Mouse (Mus musculus) cerebellum, adult 11-12 months (tissue): ENCODE measurements around the gene Nop53.

Experiments
- DNase-seq: peaks from one replicate; pipeline ENCODE4 v3.0.0; 2022

Nop53 gene

DNA sequence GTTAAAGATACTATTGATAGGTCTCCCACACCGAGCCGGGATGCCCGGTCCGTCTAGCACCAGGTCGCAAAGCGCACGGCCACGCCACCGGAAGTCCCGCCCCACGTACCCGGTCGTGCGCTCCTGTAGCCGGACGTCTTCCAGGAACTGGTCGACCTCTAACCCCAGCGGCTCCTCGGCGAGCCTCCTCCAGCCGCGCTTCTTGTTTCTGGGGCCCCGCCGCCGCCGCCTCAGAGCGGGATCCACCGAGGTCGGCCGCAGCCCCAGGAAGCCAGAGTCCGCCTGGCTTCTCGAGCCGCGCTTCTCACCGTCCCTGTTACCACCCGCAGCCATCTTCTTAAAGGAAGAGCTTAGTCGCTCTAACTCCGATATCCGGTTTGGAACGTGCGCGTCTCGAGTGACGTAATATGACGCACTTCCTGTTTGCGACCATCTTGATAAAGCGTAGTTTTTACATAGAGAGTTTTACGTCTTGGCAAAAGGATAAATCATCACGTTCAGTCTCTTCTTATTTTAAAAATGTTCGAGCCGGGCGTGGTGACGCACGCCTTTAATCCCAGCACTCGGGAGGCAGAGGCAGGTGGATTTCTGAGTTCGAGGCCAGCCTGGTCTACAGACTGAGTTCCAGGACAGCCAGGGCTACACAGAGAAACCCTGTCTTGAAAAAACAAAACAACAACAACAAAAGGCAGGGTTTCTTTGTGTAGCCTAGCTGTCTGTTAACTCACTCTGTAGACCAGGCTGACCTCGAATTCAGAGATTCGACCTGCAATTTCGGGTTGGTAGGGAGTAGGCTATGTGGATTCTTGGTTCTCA lies at the start of gene Nop53:
Gene Nop53, minus strand, starts transcription at position 354 of the 816 bp plus-strand sequence.
- DNase-seq, result peak; percentile 94

DNA sequence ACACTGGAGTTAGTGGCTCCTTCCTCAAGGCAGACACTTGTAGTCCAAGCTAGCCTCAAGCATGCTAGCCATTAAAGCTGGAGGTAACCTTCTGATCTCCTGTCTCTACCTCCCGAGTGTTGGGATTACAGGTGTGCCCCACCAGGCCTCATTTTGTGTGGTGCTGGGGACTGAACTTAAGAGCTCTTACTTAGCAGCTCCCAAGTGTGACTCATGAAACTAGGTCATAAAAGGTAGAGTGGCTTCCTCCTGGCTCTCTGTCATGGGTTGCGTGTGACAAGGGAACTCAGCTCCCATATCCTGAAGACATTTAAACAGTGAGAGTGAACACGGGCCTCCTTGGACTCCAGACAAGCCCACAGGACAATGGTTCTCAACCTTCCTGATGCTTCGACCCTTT lies 47.9 kb upstream of the Nop53 start:
- no peak for DNase-seq

DNA sequence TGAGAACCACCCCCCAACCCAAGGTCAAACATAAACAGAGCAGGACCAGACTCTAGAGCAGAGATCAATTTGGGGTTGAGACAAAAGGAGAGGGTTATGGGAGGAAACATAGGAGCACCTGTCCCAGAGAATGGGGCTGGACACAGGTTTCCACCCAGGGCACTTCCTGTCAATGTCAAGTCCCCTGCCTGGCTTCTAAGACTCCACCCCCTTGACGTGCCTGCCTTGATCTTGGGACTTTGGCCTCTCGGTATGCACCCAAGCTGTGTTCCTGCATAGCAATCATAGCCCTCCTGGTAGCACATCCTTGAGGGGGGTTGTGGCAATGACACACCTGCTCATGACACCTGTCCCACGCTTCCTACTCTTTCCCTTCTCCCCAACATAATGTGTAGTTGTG lies 47.3 kb upstream of the Nop53 start:
- no peak for DNase-seq

DNA sequence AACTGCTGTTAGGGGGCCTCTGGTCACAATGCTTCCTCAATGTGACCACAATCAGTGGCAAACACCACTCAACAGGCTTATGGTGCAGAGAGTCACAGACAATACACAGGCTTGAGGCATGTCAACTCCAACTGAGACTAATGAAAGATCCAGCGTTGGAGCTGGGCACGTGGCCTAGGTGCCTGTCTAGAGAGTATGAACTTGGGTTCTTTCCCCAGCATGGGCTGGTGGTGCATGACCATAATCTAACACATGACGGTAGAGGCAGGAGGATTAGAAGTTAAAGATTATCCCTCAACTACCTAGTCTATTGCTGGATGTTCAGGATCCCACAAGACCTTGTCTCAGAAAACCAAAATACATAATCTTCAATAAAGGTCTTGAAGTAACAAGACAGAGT lies 45.9 kb upstream of the Nop53 start:
- no peak for DNase-seq

DNA sequence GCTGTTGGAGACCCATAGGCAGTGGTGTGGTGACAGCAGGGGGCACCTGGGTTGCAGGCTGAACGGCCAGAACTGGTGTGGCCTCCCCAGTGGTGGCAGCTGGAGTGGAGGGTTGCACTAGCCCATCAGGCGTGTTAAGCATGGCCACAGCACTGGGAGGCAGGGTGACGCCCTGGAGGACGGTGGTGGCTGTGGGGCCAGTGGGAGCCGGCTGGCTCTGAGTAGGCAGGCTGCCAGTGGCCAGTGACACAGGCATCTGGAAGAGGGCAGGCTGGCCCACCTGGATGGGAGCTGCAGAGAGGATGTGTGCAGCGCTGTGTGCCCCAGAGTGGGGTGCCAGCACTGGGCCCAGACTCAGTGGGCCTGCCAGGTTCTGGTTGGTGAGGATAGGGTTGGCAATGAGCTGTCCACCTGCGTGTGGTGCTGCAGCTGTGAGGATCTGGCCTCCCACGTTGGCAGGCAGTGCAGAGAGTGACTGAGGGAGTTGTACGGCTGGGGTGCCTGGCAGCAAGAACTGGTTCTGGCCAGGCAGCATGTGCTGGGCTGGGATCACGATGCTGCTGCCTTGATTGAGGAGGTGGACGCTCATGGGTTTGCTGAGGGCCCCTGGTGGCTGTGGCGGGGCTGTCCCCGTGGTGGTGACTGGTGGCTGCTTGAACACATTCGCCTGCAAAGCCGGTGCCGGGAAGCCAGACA lies 41.9 kb upstream of the Nop53 start:
- DNase-seq, result no peak

DNA sequence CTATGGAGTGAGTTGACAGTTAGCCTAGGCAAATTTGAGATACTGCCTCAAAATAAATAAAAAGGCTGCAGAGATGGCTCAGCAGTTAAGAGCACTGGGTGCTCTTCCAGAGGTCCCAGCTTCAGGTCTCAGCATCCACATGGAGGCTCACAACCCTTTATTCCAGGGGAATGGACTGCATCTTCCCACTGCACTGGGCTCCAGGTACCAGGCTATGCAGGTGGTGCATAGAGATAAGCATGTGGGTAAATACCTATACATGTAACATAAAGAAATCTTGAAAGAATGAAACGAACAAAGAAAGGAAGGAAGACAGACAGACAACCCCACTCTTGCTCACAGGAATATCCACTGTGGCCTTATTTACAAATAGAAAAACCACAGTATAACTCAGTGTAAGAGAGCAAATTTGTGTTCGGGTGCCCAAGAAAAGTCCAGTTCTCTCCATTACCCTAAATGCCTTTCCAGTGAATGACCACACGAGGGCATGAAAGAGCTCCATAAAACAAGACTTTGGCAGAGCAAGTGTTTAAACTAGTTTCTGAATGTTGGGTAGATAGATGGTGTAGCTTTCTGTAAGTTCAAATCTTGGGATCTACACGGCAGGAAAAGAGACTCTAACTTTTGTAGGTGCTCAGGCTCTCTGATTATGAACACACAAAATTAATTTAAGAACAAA lies 37.0 kb upstream of the Nop53 start:
- DNase-seq, result no peak

DNA sequence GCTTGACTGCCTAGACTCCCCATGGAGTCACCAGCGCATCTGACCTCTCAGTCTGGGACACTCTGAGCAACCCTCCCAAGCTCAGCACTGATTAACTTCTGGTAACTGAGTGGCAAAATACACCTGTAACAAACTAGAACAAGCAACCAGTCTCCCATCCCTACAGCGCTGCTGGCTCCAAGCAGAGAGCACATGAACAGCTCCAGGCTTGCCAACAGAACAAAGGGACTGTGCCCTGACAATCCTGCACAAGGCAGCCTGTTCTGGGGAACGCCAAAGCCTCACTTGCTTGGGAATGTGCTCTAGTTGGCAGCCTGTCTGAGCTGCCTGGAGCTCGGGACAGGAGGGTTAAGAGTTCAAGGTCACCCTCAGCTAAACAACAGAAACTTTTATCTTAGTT lies 35.7 kb upstream of the Nop53 start:
- no peak for DNase-seq

DNA sequence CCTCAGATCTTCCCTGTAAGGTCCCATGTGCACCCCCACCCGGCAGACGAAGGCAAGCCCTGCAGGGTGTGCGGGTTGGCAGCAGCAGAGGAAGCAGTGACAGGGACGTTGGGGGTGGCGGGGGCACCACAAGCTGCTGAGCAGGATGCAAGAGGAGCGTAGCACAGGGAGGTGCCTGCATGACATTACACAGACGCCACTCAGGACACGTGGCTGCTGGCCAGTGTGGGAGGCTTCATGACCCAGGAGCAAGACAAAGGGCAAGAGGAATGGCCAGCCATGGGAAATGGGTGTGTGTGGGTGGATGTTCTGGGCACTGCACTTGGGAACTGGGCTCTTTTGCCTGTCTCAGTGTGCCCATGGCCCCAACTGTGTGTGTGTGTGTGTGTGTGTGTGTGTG lies 34.4 kb upstream of the Nop53 start:
- DNase-seq, result no peak

DNA sequence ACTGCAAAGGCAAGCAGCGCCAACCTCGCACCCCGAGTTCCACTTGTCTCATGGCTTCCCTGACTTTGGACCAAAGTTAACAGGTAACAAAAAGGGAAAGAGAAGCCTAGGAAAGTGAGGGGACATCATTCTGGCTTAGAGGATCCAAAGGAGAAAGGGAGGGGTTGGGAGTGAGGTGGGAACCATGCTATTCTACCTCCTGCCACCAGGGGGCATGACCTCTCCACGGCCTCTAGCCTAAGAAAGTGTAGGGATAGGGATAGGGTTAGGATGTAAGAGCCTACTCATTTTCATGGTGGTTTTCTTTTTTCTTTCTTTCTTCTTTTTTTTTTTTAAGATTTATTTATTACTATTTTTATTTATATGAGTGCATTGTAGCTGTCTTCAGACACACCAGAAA lies 30.0 kb upstream of the Nop53 start:
- DNase-seq, result peak; percentile 61

DNA sequence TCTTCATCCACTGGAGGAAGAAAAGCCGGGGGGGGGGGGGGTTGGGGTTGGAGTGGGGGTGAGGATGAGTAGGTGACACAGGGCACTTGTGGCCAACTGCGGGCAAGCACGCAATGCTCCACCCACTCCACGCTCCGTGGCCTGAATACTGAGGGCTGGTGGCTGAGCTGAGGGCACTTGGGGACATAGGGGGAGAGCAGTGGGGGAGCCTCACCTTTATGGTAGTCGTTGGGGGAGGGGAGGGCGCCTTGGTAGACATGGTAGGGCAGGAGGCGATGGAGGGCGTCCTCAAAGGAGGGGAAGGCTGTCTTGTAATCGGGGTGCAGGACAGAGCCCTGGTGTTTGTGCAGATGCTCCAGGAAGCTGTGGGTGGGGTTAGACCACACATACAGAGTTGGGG lies 29.6 kb upstream of the Nop53 start:
- DNase-seq, result peak; percentile 56

DNA sequence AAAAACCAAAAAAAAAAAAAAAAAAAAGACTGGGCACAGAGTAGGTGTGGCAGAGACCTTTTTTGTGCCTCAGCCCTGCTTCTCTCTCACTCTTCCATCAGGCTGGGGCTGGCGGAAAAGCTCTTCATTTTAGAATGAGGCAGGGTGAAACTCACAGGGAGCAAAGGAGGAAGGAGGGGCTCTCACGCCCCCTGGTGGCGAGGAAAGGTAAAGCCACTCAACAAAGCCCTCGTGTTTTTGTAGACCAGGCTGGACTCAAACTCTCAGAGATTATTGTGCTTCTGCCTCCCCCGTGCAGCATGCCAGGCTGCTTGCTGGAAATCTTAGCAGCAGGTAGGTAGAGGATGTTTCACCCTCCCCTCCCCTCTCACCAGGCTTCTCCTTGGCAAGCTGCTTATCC lies 28.8 kb upstream of the Nop53 start:
- peak; percentile 64 for DNase-seq

DNA sequence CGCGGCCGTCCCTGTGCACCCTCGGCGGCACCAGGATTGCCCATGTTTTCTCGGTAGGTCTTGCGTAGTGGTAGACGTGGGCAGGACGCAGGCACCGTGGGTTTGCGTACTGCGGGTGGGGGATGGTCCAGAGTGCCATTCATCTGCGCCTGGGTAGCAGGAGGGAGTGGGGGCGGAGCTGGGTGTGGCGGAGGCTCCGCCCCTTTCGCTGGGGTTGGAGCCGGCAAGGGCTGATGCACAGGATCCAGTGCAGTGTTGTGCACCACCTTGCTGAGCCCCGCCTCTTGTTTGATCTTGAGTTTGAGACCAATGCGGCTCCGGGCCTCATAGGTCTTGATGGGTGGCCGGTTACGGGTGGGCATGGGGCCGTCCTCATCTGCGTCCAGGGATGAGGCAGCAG lies 26.4 kb upstream of the Nop53 start:
- DNase-seq, result no peak

DNA sequence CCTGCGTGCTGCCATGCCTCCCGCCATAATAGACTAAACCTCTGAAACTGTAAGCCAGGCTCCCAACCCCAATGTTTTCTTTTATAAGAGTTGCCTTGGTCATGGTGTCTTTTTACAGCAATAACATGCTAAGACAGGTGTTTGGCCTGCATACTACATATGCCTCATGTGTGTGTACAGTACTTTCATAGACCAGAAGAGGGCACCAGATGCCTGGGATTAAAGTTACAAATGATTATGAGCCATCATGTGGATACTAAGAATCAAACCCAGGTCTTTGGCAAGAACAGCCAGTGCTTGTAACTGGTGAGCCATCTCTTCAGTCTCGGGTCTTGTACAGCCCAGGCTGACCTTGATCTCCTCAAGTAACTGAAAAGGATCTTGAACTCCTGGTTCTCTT lies 23.8 kb upstream of the Nop53 start:
- DNase-seq, result no peak

DNA sequence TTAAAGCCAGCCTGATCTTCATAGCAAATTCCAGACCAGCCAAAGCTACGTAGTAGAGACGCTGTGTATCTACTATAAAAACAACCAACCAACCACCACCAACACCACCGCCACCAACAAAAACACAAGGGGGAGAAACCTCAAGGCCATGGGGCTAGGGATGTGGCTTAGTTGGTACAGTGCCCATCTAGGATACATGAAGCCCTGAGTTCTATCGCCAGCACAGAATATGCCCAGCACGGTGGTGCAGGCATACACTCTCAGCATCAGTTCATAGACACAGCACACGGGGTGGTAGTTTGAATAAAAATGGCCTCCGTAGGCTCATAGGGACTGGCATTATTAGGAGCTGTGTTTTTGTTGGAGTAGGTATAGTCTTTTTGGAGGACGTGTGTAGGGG lies 22.4 kb upstream of the Nop53 start:
- DNase-seq, result no peak

DNA sequence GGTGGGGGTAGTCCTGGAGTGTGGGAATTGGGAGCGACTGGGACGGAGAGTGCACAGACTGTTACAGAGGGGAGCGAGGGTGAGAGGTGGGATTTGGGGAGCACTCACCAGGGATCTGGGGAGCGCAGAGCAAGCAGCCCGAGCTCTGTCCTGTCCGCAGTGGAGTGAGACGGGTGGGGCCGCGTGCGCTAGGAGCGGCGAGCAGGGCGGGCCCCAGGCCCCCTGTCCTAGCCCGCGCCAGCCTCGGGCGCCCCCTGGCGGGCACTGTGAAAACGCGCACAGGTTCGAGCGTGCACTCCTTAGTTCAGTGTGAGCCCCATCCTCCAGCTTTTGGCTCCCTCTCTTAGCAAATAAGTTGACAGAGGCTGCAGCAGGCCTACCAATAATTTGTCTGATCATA lies 21.4 kb upstream of the Nop53 start, which contains the start of gene Ehd2:
Gene Ehd2, minus strand, starts transcription at position 256 of the 400 bp plus-strand sequence.
- peak; percentile 73 for DNase-seq

DNA sequence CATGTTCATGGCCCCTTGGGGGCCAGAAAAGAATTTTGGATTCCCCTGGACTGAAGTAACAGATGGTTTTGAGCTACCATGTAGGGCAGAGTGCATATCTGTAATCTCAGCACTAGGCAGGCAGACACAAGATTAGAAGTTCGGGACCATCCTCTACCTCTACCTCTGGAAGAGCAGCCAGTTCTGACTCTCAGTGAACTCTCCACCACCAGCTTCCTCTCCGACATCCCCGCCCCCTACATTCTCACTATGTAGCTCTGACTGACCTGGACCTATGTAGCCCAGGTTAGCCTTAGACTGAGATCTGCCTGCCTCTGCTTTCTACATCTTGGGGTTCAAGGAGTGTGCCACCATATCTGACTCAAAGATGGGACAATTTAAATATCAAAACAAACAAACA lies 20.6 kb upstream of the Nop53 start:
- peak; percentile 14 for DNase-seq

DNA sequence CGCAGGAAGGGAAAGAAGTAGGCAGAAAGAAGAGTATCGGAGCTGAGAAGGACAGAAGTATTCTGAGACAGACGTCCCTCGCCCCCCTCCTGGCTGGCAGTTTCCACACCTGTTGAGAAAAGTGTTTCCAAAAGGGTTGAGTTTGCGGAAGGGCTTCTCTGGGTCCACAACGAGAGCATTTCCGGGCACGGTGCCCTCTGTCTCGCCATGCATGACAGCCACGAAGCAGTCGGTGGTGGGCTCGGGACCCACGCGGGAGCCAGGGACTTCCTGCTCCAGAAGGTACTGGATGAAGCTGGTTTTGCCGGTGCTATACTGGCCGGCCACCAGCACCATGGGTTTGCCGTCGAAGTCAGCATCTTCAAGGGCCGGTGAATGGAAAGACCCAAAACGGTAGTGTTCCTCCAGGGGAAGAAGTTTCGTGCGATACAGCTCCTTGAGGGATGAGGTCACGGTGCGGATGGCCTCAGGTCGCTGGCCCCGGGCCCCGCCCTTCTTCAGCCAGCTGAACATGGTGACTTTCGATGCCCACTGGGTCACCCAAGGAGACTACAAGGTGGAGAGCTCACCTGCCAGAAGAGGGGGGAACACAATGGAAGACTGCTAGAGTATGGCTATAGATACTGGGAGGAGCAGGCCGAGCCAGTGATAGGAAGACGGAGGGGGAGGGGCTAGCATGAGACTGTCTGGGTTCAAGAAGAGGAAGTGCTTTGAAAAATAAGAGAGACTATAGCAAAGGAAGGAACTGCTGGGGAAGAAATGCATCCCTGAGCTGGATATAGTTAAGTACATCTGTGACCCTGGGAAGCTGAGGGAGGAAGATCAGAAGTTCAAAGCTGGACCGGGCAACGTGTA lies 18.2 kb upstream of the Nop53 start:
- no peak for DNase-seq

DNA sequence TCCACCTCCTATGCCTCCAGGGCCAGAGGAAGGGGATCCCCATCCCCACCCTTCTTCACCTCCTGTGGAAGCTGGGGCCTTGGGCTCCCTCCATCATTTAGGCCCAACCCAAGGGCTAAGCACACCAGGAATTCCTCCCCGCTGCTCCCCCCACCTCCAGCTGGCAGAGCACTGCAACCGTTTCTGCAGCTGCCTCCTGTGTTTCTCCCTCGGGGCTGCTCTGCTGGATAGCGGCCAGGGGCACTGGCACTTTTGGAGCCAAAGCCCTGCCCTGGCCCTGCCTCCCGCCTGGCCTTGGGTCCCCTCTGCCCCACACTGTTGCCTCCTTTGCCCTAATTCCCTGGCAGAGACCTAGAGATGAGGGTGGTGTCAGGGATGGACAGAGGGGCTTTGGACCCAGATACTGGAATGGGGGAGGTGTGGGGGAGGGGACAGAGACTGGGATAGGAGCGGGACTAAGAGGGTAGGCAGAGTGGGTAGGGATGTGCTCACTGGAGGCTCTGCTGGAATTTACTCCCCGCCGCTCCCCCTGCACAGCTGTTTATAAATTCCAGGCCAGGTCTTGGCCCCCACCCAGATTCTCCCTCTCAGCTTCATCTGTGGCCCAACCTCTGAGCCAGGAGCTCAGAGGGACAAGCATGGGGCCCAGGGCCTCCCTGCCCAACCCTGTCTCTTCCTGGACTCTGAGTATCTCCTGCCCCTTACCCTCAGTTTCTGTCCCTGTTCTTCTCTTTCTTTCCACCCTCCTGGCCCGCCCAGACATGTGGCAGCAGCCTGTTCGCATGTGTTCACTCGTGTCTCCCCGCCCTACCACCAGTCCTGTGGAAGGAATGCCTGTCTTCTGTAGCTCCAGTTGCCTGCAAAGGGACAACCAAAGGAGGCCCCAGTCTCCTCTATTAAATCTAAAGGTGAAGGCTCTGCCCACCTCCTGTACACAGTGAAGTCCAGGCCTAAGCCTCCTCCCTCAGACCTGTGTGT lies 16.7 kb upstream of the Nop53 start:
- DNase-seq, result no peak

DNA sequence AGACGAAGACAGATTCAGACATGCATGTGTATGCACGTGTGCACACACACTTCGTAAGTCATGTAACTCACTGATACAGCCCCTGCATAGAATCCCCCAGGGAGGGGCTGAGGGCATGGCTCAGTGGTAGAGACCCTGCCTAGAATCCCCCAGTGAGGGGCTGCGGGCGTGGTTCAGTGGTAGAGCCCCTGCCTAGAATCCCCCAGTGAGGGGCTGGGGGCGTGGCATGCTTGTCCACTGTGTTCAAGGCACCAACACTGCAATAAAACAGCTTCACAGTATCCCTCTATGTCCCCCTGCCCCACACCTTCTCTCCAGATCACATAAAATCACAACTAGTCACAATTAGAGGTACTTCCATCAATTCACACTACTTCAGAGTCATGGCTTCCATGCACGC lies 15.9 kb upstream of the Nop53 start:
- no peak for DNase-seq

DNA sequence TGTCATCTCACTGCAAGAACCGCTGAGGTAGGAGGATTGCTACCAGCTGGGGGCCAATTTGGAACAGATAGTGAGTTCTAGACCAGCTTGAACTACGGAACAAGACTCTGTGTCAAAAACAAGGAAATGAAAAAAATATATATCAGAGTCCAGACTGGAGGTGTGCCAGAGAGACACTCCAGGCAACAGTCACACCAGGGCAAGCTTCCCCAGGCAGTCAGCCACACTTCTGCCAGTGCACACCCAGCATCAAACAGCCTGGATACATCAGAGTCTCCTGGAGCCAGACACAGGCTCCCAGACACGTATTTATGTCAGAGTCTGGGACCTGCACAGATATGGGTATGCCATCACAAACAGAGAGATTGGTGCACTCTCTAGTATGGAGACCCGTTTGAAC lies 15.4 kb upstream of the Nop53 start:
- DNase-seq, result no peak

DNA sequence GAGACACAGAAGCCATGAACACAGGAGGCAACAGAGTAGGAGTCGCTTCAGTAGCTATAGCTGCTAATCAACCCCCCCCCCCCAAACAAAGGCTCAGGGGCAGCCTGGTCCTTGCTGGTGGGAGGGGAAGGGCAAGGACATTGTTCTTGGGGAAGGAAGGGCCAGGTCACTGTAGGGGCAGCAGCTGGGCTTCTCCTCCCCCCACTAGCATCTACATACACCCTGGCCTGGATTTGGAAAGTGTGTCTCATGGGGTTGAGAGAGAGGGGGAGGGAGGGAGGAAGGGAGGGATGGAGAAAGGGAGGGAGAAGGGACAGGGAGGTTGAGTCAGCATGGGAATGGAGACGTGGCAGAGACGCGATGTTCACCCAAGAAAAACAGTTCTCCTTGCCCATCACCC lies 14.8 kb upstream of the Nop53 start:
- no peak for DNase-seq

DNA sequence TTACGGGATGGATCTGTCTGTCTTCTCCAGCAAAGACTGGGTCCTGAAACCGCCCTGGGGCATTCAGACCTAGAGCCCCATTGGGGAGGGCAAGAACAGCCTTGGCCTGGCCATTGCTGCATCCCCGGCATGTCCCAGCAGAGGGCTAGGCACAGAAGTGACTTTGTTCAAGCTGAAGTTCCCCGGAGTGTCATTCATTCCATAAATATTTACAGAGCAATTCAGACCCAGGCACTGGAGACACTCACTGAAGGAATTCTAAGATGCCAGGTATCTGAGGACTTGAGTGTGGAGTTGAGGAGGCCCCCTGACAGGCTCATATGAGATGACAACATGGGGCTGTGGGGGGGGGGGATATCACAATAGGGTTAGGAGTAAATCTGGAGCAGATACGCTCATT lies 10.3 kb upstream of the Nop53 start:
- DNase-seq, result no peak
